Mouse (Mus musculus): ENCODE data around the gene Taok2.
A peak's percentile ranks its signal among the peaks of the same experiment; 100 is the strongest.

DNA sequence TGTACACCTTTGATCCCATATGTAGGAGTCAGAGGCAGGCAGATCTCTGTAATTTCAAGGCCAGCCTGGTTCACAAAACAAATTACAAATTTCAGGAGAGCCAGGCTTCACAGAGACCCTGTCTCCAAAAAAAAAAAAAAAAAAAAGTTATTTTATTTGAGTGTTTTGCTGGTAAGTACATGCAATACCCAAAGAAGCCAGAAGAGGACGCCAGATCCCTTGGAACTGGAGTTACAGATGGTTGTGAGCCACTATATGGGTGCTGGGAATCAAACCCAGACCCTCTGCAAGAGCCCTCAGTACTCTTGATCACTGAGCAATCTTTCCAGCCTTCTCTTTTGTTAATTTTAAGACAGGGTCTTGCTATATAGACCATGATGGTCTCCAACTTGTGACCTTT lies 65.7 kb downstream of the Taok2 start:
- TF ChIP-seq HCFC1 (IDR thresholded peaks at IDR 0.05; ENCODE audit: borderline replicate concordance, insufficient read depth, low read length) = no peak
- TF ChIP-seq MAFK (IDR thresholded peaks at IDR 0.05; ENCODE audit: insufficient read depth, low read depth, low read length) = no peak
- TF ChIP-seq CHD2 (IDR thresholded peaks at IDR 0.05; ENCODE audit: low read depth, low read length) = no peak
- TF ChIP-seq ZNF384 (IDR thresholded peaks at IDR 0.05; ENCODE audit: low read depth, low read length) = peak; percentile 82
- TF ChIP-seq ZC3H11A (IDR thresholded peaks at IDR 0.05; ENCODE audit: borderline replicate concordance, low read depth, low read length) = no peak

Measured in ES-E14 (cell line).